ENCODE assay signal across 34 mouse cellular contexts in genomic region chr4:56878971-56879370, GRCm38 (mm10). TPM values are rescaled to one million over a fixed set of nuclear protein-coding genes. Genes with fewer than 3 reads are reported as not detected.
DNase-seq lines count a peak whose midpoint lies in the region; ATAC-seq and TF ChIP-seq lines count a peak whose summit lies in the region.
"Had no signal": no experiment of that assay in that cellular context is flagged by ENCODE, and none has a peak within 500 bp of the region (broad histone marks: within the 10 kb centered on the region; RNA-seq: fewer than 3 reads in every experiment).

No protein-coding gene starts in this region.

- H3K4me1 ChIP-seq in heart, adult 2 months (ENCODE audit: control insufficient read depth, insufficient read depth, low read length), result peaks cover 5% of the 10 kb centered on the region
- H3K4me1 ChIP-seq in heart, embryonic 10.5 days, result peaks cover 30% of the 10 kb centered on the region
- H3K4me1 ChIP-seq in heart, embryonic 16.5 days (ENCODE audit: control insufficient read depth, insufficient read depth, low read length), result peaks cover 40% of the 10 kb centered on the region
- H3K4me1 ChIP-seq in lung, embryonic 16.5 days (replicated peaks; ENCODE audit: control insufficient read depth, insufficient read depth, low read length), result peaks cover 10% of the 10 kb centered on the region
- H3K4me1 ChIP-seq in midbrain, embryonic 10.5 days, result no peaks in the 10 kb centered on the region
- H3K4me1 ChIP-seq: embryonic facial prominence, embryonic 13.5 days; hindbrain, embryonic 10.5 days; hindbrain, embryonic 15.5 days; kidney, embryonic 15.5 days; limb, embryonic 15.5 days; liver, embryonic 13.5 days; neural tube, embryonic 12.5 days had no signal

- H3K79me2 ChIP-seq in heart, adult 2 months (replicated peaks; ENCODE audit: control insufficient read depth, insufficient read depth, low read length), result no peaks in the 10 kb centered on the region
- no peaks in the 10 kb centered on the region for H3K79me2 ChIP-seq in myocyte (ENCODE audit: control insufficient read depth, insufficient read depth)

- no peak overlapping the region for H3K9ac ChIP-seq in heart, adult 2 months (ENCODE audit: low read depth, low read length)
- H3K9ac ChIP-seq in heart, embryonic 16.5 days (ENCODE audit: low read length), result no peak overlapping the region
- H3K9ac ChIP-seq in lung, embryonic 16.5 days (ENCODE audit: low read length), result no peak overlapping the region
- H3K9ac ChIP-seq: embryonic facial prominence, embryonic 13.5 days; forebrain, postnatal 0 days; hindbrain, embryonic 15.5 days; kidney, embryonic 15.5 days; limb, embryonic 15.5 days; liver, embryonic 13.5 days; neural tube, embryonic 12.5 days had no signal

- ATAC-seq in heart, embryonic 16.5 days (replicated peaks; ENCODE audit: extremely low read depth, insufficient read depth, low FRiP score), result no peak
- ATAC-seq in lung, embryonic 16.5 days (ENCODE audit: low read depth), result peak; percentile 57; the same call in 1 of the 2 replicates
- ATAC-seq: forebrain, postnatal 0 days; inflammation-experienced regulatory T-cells, adult 6 months; midbrain, embryonic 16.5 days; Patski had no signal

- peak overlapping the region; percentile 74; the same call in 1 of the 2 replicates for H3K27ac ChIP-seq in heart, adult 2 months
- H3K27ac ChIP-seq in heart, embryonic 10.5 days, result no peak overlapping the region
- H3K27ac ChIP-seq in heart, embryonic 16.5 days (ENCODE audit: low read length), result peak overlapping the region; percentile 78
- no peak overlapping the region; the same call in 1 of the 2 replicates for H3K27ac ChIP-seq in lung, embryonic 16.5 days (ENCODE audit: low read length)
- no peak overlapping the region for H3K27ac ChIP-seq in midbrain, embryonic 10.5 days (replicated peaks)
- H3K27ac ChIP-seq: embryonic facial prominence, embryonic 13.5 days; hindbrain, embryonic 10.5 days; hindbrain, embryonic 15.5 days; kidney, embryonic 15.5 days; layer of hippocampus, adult 2 months; left cerebral cortex, adult 2 months; limb, embryonic 15.5 days; liver, embryonic 13.5 days; neural tube, embryonic 12.5 days had no signal

- no peak overlapping the region for H3K4me3 ChIP-seq in heart, adult 2 months
- no peak overlapping the region for H3K4me3 ChIP-seq in heart, embryonic 10.5 days
- no peak overlapping the region for H3K4me3 ChIP-seq in heart, embryonic 16.5 days (ENCODE audit: low read length)
- no peak overlapping the region for H3K4me3 ChIP-seq in lung, embryonic 16.5 days (ENCODE audit: low read length)
- H3K4me3 ChIP-seq in myocyte, result no peak overlapping the region
- no peak overlapping the region for H3K4me3 ChIP-seq in midbrain, embryonic 10.5 days
- H3K4me3 ChIP-seq: embryonic facial prominence, embryonic 13.5 days; erythroblast, embryonic 14.5 days; hindbrain, embryonic 10.5 days; hindbrain, embryonic 15.5 days; kidney, embryonic 15.5 days; layer of hippocampus, adult 2 months; left cerebral cortex, adult 2 months; limb, embryonic 15.5 days; liver, embryonic 13.5 days; neural tube, embryonic 12.5 days had no signal

- no peak for TF ChIP-seq POLR2A in heart, adult 2 months (IDR thresholded peaks at IDR 0.05; ENCODE audit: insufficient read depth, low read depth, low read length)
- TF ChIP-seq POLR2A in myocyte (IDR thresholded peaks at IDR 0.05; ENCODE audit: insufficient read length, low read depth), result no peak

- 83% methylated on average over 7 of the region's 7 CpGs for WGBS in heart, adult 2 months
- 95% methylated on average over 7 of the region's 7 CpGs for WGBS in heart, embryonic 10.5 days
- 86% methylated on average over 7 of the region's 7 CpGs for WGBS in heart, embryonic 16.5 days
- WGBS in lung, embryonic 16.5 days, result 76% methylated on average over 7 of the region's 7 CpGs
- WGBS in midbrain, embryonic 10.5 days, result 96% methylated on average over 7 of the region's 7 CpGs

- DNase-seq in heart, adult 2 months, result no peak
- no peak for DNase-seq in heart, embryonic 10.5 days (ENCODE audit: low spot score)
- no peak for DNase-seq in heart, adult 11 months
- no peak for DNase-seq in lung, postnatal 36 days
- no peak for DNase-seq in midbrain, embryonic 10.5 days (ENCODE audit: low spot score)
- DNase-seq: adrenal gland, postnatal 14 days; cerebellum, adult 11 months; cerebellum, adult 9-10 months; embryo, embryonic 11 days; forebrain, postnatal 0 days; gastrocnemius, postnatal 10 days; kidney, adult 18-20 months; kidney, postnatal 25 days; liver, embryonic 13.5 days; lung, adult 18-20 months; right cerebral cortex, adult 18-20 months; spleen, adult 18-20 months; thymus, postnatal 14 days had no signal

- TF ChIP-seq CTCF in heart, adult 2 months (IDR thresholded peaks at IDR 0.05), result no peak

- no peaks in the 10 kb centered on the region for H3K9me3 ChIP-seq in heart, embryonic 10.5 days
- H3K9me3 ChIP-seq in heart, embryonic 16.5 days (replicated peaks; ENCODE audit: control insufficient read depth, low read length), result 0 out of 2 replicates have a peak, but pooled peaks cover 3% of the 10 kb centered on the region
- no peaks in the 10 kb centered on the region for H3K9me3 ChIP-seq in lung, embryonic 16.5 days (ENCODE audit: control insufficient read depth, low read length)
- H3K9me3 ChIP-seq in midbrain, embryonic 10.5 days (replicated peaks), result no peaks in the 10 kb centered on the region
- H3K9me3 ChIP-seq: embryonic facial prominence, embryonic 13.5 days; hindbrain, embryonic 10.5 days; hindbrain, embryonic 15.5 days; kidney, embryonic 15.5 days; limb, embryonic 15.5 days; liver, embryonic 13.5 days; neural tube, embryonic 12.5 days had no signal

- peaks cover 9% of the 10 kb centered on the region for H3K36me3 ChIP-seq in heart, adult 2 months (ENCODE audit: control insufficient read depth, insufficient read depth, low read length)
- peaks cover 54% of the 10 kb centered on the region for H3K36me3 ChIP-seq in heart, embryonic 10.5 days
- peaks cover 23% of the 10 kb centered on the region for H3K36me3 ChIP-seq in heart, embryonic 16.5 days (ENCODE audit: control insufficient read depth, insufficient read depth)
- H3K36me3 ChIP-seq in lung, embryonic 16.5 days (ENCODE audit: control insufficient read depth, insufficient read depth, low read length), result peaks cover 16% of the 10 kb centered on the region
- H3K36me3 ChIP-seq in myocyte (ENCODE audit: control insufficient read depth, insufficient read depth), result peaks cover 9% of the 10 kb centered on the region
- peaks cover 75% of the 10 kb centered on the region for H3K36me3 ChIP-seq in midbrain, embryonic 10.5 days

- no peak overlapping the region for H3ac ChIP-seq in myocyte (ENCODE audit: control insufficient read depth, insufficient read length)

- H3K27me3 ChIP-seq in heart, adult 2 months (ENCODE audit: control insufficient read depth, insufficient read depth, low read length), result no peaks in the 10 kb centered on the region
- no peaks in the 10 kb centered on the region for H3K27me3 ChIP-seq in heart, embryonic 10.5 days (ENCODE audit: insufficient read depth, poor library complexity, severe bottlenecking)
- H3K27me3 ChIP-seq in heart, embryonic 16.5 days (ENCODE audit: control insufficient read depth, insufficient read depth, low read length), result no peaks in the 10 kb centered on the region
- H3K27me3 ChIP-seq in lung, embryonic 16.5 days (ENCODE audit: control insufficient read depth, insufficient read depth, low read depth, low read length), result no peaks in the 10 kb centered on the region
- no peaks in the 10 kb centered on the region for H3K27me3 ChIP-seq in myocyte (ENCODE audit: control insufficient read depth, insufficient read depth, insufficient read length)
- H3K27me3 ChIP-seq in midbrain, embryonic 10.5 days (ENCODE audit: low read depth, poor library complexity, severe bottlenecking), result no peaks in the 10 kb centered on the region
- H3K27me3 ChIP-seq: embryonic facial prominence, embryonic 13.5 days; hindbrain, embryonic 15.5 days; kidney, embryonic 15.5 days; limb, embryonic 15.5 days; liver, embryonic 13.5 days; neural tube, embryonic 12.5 days; Patski had no signal

- intact Hi-C loops in heart, adult 2 months (cut with DNase I), result no loop called here

- no peak overlapping the region for H3K4me2 ChIP-seq in heart, embryonic 16.5 days (ENCODE audit: low read depth, low read length)
- H3K4me2 ChIP-seq in lung, embryonic 16.5 days (ENCODE audit: low read depth, low read length), result no peak overlapping the region
- H3K4me2 ChIP-seq in myocyte (ENCODE audit: low read depth), result no peak overlapping the region
- H3K4me2 ChIP-seq: embryonic facial prominence, embryonic 13.5 days; hindbrain, embryonic 15.5 days; kidney, embryonic 15.5 days; limb, embryonic 15.5 days; liver, embryonic 13.5 days; midbrain, embryonic 11.5 days; neural tube, embryonic 12.5 days had no signal

- no peak for TF ChIP-seq EP300 in heart, adult 2 months (IDR thresholded peaks at IDR 0.05; ENCODE audit: insufficient read depth, low read depth, low read length)

TF ChIP-seq in myocyte, 11 proteins besides CTCF, POLR2A, EP300 and RAD21:
- no peak for TF ChIP-seq TCF3 (IDR thresholded peaks at IDR 0.05; ENCODE audit: insufficient read length, low read depth)
- peak in 1 of 3 experiments; percentile 25 for TF ChIP-seq MYOG (IDR thresholded peaks at IDR 0.05; ENCODE audit: control insufficient read depth in 1 of 3, insufficient read depth in 1 of 3, insufficient read length in 2 of 3, low read depth in 2 of 3)
- TF ChIP-seq MYOD1 (IDR thresholded peaks at IDR 0.05; ENCODE audit: control insufficient read depth in 1 of 3, insufficient read length in 2 of 3, low read depth in 2 of 3), result peak in 2 of 3 experiments; percentile 15 to 81

RNA-seq across cellular contexts. Expression of gene Ctnnal1, which starts 14.0 kb away (rescaled TPM):
- total RNA-seq in heart, adult 2 months (2021), result 10 to 100 TPM; 30.8 to 31.9 TPM
- polyA plus RNA-seq in heart, adult 2 months (2012; rRNA removed), result 6.5 and 12.7 TPM in 2 replicates
- 18.2 and 23.2 TPM in 2 replicates for polyA plus RNA-seq in heart, embryonic 10.5 days (2016; fragmentation: Nextera tagmentation; extraction: Ambion mirVana)
- 27.1 and 27.6 TPM in 2 replicates for polyA plus RNA-seq in heart, embryonic 16.5 days (2015; fragmentation: Nextera tagmentation; extraction: Ambion mirVana)
- 19.9 and 21.7 TPM in 2 replicates for polyA plus RNA-seq in lung, embryonic 16.5 days (2015; fragmentation: Nextera tagmentation; extraction: Ambion mirVana)
- polyA plus RNA-seq in myocyte (2012; fragmentation: generic; extraction: Trizol), result 4.3 TPM
- polyA plus RNA-seq in midbrain, embryonic 10.5 days (2016; fragmentation: Nextera tagmentation; extraction: Ambion mirVana), result 28.6 and 29.6 TPM in 2 replicates

Comparison
In these comparisons a context has a peak if more than half of its experiments do, and no peak if none do; other contexts are left out.
1. H3K27ac ChIP-seq: peak in heart, adult 2 months (single experiment) and heart, embryonic 16.5 days (single experiment); none in heart, embryonic 10.5 days (single experiment), lung, embryonic 16.5 days (single experiment) and midbrain, embryonic 10.5 days (single experiment).